Mouse (Mus musculus) gastrocnemius, postnatal 36 days (tissue): ENCODE results near the gene Mrpl33. TPM values are rescaled to one million over a fixed set of nuclear protein-coding genes. Genes with fewer than 3 reads are reported as not detected.

Experiments
- DNase-seq, 2 experiments: peaks; one replicate each; pipeline ENCODE4 v3.0.0; 2022
- intact Hi-C: fragments of 180-260 bp; cut with DNase I; formaldehyde crosslinking; loops from one replicate; pipeline ENCODE4 v1.15.1; 2025
- microRNA-seq, 2 experiments: library from miRNA; unstranded; fragments of <30 nt; microRNA quantifications; one replicate each; pipeline ENCODE4 v1.2.0; 2021
- total RNA-seq, 2 experiments: library from RNA; stranded (reverse); gene quantifications; 2 replicates each; pipeline ENCODE4 v1.2.3; 2021

Mrpl33 gene
- total RNA-seq, 2 experiments from 2014 or later = 233 to 261 TPM

GRCm38 (mm10) chr5:31682305-31682704 is 85.6 kb downstream of the Mrpl33 start:
- DNase-seq = no peak
- intact Hi-C loops = no loop called here

- intact Hi-C loops = no loop called here
- DNase-seq = no peak
These were observed 89.3 kb downstream of the Mrpl33 start for GRCm38 (mm10) chr5:31686040-31686439.

GRCm38 (mm10) chr5:31687972-31688371 is 91.2 kb downstream of the Mrpl33 start:
- intact Hi-C loops = no loop called here
- no peak for DNase-seq

GRCm38 (mm10) chr5:31693191-31693590 is 96.5 kb downstream of the Mrpl33 start:
- no peak for DNase-seq
- intact Hi-C loops = no loop called here

GRCm38 (mm10) chr5:31696971-31697643 is 100.4 kb downstream of the Mrpl33 start, which contains the start of gene Rbks:
Gene Rbks, minus strand, starts transcription at chr5:31697627.
- intact Hi-C loops = loop anchor here (5.0 kb wide), 1 partner anchor 135 kb away; no protein-coding TSS in a partner anchor
- no peak for DNase-seq

- intact Hi-C loops = loop anchor here (2.0 to 5.0 kb wide), 2 partner anchors 135 to 441 kb away; no protein-coding TSS in a partner anchor
- DNase-seq = peak; percentile 87 to 91
These were observed 101.0 kb downstream of the Mrpl33 start, which contains the start of gene Babam2 for GRCm38 (mm10) chr5:31697644-31698296. Gene Babam2, plus strand, starts transcription at chr5:31697684.

- intact Hi-C loops = loop anchor here (2.0 to 5.0 kb wide), 2 partner anchors 136 to 440 kb away; no protein-coding TSS in a partner anchor
- DNase-seq = peak; percentile 65 to 68
These were observed 101.6 kb downstream of the Mrpl33 start for GRCm38 (mm10) chr5:31698297-31698726.

GRCm38 (mm10) chr5:31698931-31699330 is 102.2 kb downstream of the Mrpl33 start:
- no peak for DNase-seq
- intact Hi-C loops = loop anchor here (2.0 to 5.0 kb wide), 2 partner anchors 137 to 440 kb away; no protein-coding TSS in a partner anchor

- no peak for DNase-seq
- intact Hi-C loops = loop anchor here (2.0 to 5.0 kb wide), 2 partner anchors 137 to 439 kb away; no protein-coding TSS in a partner anchor
These were observed 102.7 kb downstream of the Mrpl33 start for GRCm38 (mm10) chr5:31699397-31699796.

- intact Hi-C loops = no loop called here
These were observed 108.2 kb downstream of the Mrpl33 start for GRCm38 (mm10) chr5:31704971-31705370.

GRCm38 (mm10) chr5:31706826-31707225 is 110.1 kb downstream of the Mrpl33 start:
- intact Hi-C loops = no loop called here
- no peak for DNase-seq

More at GRCm38 (mm10) chr5:31704971-31705370, 108.2 kb downstream of the Mrpl33 start:
- no peak for DNase-seq

GRCm38 (mm10) chr5:31709389-31709788 is 112.7 kb downstream of the Mrpl33 start:
- no peak for DNase-seq
- intact Hi-C loops = no loop called here

- intact Hi-C loops = no loop called here
- no peak for DNase-seq
These were observed 116.6 kb downstream of the Mrpl33 start for GRCm38 (mm10) chr5:31713280-31713711.

GRCm38 (mm10) chr5:31713841-31714264 is 117.1 kb downstream of the Mrpl33 start:
- DNase-seq = no peak
- intact Hi-C loops = no loop called here

Small RNA genes within 50 kb of the gene (microRNA-seq; reads per million reads assigned to microRNA genes)
- gene Mir3473e = 0 reads per million in 2 experiments

Other genes starting within 250 kb of the Mrpl33 start
- gene Zfp512, start 144.5 kb upstream of the Mrpl33 start, total RNA-seq = 10 to 100 TPM in 1 of 2 experiments, 1 to 10 TPM in 1; 9.7 to 13.1 TPM
- not detected for gene 4930548H24Rik, start 111.2 kb upstream of the Mrpl33 start, total RNA-seq
- 10 to 100 TPM; 14.9 to 17.5 TPM for gene Gpn1, start 102.2 kb upstream of the Mrpl33 start, total RNA-seq
- 10 to 100 TPM; 20.4 to 20.7 TPM for gene Slc4a1ap, start 69.9 kb upstream of the Mrpl33 start, total RNA-seq
- 10 to 100 TPM in 1 of 2 experiments, 1 to 10 TPM in 1; 9.0 to 10.3 TPM for gene Supt7l, start 69.1 kb upstream of the Mrpl33 start, total RNA-seq
- gene Rbks, start 100.7 kb downstream of the Mrpl33 start, total RNA-seq = 1 to 10 TPM; 3.3 to 3.9 TPM
- 10 to 100 TPM; 24.9 to 30.9 TPM for gene Babam2, start 100.7 kb downstream of the Mrpl33 start, total RNA-seq